Mouse (Mus musculus) bone marrow macrophage, adult 2 months (primary cell): ENCODE data around the gene Olfm2.

ENCODE experiments used
- CTCF ChIP-seq: IDR thresholded peaks from 2 replicates; pipeline ENCODE4 v1.5.1; 2012; ENCODE audit warnings: low read depth, mild to moderate bottlenecking, low read length, moderate library complexity
- POLR2A ChIP-seq: IDR thresholded peaks from 2 replicates; pipeline ENCODE4 v1.6.1; 2012; ENCODE audit warnings: mild to moderate bottlenecking, low read depth, low read length, borderline replicate concordance

DNA sequence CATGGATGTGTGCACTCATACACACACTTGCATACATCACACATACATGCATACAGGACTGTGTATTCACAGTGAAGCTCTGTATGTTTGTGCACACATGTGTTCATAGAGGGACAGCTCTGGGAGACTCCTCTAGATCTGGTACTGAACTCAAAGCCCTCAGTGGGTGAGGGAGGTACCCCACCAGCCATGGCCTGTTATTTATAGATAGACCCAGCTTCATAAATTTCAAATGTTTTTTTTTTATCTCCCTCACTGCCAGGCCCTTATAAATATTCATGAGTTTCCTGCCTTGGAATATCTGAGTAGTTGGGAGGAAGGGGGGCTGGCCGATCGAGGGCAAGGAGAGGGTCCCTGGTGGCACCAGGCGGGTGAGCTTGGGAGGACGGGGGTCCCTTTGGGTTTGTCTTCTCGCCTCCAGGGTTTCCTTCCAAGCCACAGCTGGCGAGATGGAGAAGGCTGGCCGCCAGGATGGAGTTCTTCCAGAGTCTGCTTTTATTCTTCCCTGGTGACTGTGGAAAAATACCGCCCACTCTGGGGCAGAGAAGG is 42.2 kb downstream of the Olfm2 start:
- TF ChIP-seq CTCF = no peak
- no peak for TF ChIP-seq POLR2A
